Mouse (Mus musculus) thymus, adult 2 months (tissue): ENCODE measurements around the gene Ppp1r3e.

ENCODE experiments used
- CTCF ChIP-seq: fragments of 200-500 bp; IDR thresholded peaks from 2 replicates; pipeline ENCODE4 v1.5.1; 2012; ENCODE audit warnings: mild to moderate bottlenecking, control low read depth, low read length, moderate library complexity, borderline replicate concordance; ENCODE audit not compliant: control insufficient read depth, poor library complexity, insufficient read depth; ENCODE audit errors: extremely low read depth
- POLR2A ChIP-seq: fragments of 200-500 bp; IDR thresholded peaks from 2 replicates; pipeline ENCODE4 v1.6.1; 2012; ENCODE audit warnings: mild to moderate bottlenecking, low read length, control low read depth, moderate library complexity; ENCODE audit not compliant: control insufficient read depth, poor library complexity, insufficient read depth; ENCODE audit errors: extremely low read depth

GRCm38 (mm10) chr14:54925349-54926342 is 48.3 kb upstream of the Ppp1r3e start, which contains the start of gene Efs:
- TF ChIP-seq CTCF (no peak), POLR2A (no peak)
